Mouse (Mus musculus) frontal cortex, adult 2 months (tissue): ENCODE data around the gene Gprin1. TPM values are rescaled to one million over a fixed set of nuclear protein-coding genes. Genes with fewer than 3 reads are reported as not detected.

ENCODE experiments used
- DNase-seq, 2 experiments: peaks; one replicate each; pipeline ENCODE4 v3.0.0; 2022; ENCODE audit warnings: low spot score in 1 of 2; ENCODE audit errors: extremely low spot score in 1 of 2
- polyA plus RNA-seq: library from polyadenylated mRNA; depleted of rRNA; stranded (reverse); fragments of >200 nt; gene quantifications from 2 replicates; pipeline ENCODE4 v1.2.3, GENCODE M21; 2012

The Gprin1 gene
- polyA plus RNA-seq, 1 experiment, result 88.5 TPM

DNA sequence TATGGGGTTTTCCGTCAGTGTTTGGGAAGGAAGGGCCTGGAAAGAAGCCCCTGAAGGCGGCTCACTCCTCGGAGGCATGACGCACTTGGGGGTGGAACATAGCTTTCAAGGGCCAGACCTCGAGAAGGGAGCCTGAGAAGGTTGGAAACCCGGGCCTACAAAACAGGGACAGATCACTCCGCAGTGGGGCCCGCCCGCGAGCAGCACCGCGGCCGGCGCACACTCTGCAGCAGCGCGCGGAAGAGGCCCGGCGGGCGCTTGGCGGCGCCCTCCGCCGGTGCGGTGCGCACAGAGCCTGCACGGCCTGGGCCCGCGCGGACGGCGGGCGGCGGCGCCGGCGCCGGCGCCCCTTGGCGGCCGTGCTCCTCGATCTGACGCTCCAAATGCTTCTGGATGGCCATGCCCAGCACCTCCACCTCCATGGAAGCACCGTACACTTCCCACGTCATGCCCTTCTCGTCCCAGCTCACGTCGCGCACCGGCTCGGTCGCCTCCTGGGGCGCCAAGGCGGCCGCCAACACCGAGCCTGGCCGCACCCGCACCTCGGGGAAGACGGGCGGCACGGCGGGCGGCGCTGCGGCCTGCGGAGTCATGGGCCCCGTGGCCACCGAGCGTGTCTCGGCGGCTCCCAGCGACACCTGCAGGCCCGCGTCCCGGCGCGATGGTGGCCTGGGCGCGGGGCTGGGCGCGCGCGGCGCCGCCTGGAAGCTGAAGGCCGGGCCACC is 12.0 kb downstream of the Gprin1 start:
- no peak for DNase-seq

DNA sequence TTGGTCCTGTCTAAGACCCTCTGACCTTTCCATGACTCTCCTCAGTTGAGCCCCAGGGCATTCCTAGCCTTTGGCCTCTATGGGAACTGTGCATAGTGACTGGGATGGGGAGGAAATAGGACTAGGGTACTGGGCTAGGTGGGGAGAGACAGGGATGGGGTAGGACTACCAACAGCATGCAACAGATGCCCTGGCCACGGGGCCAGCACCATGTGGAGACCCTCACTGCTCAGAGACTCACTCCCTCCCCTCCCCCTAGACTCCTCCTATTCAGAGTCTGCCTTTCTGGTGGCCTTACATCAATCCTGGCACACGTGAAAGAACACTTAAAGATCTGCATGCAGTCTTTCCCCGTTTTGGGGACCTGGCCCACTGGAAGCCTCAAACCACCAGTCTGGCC is 12.7 kb downstream of the Gprin1 start:
- no peak for DNase-seq

GRCm38 (mm10) chr13:54726131-54726530 is 23.5 kb downstream of the Gprin1 start:
- DNase-seq, result no peak

- no peak for DNase-seq
Observed at GRCm38 (mm10) chr13:54723143-54723542, 26.5 kb downstream of the Gprin1 start.

- peak in 1 of 2 experiments; percentile 78 for DNase-seq
Observed at GRCm38 (mm10) chr13:54716916-54717315, 32.8 kb downstream of the Gprin1 start.

DNA sequence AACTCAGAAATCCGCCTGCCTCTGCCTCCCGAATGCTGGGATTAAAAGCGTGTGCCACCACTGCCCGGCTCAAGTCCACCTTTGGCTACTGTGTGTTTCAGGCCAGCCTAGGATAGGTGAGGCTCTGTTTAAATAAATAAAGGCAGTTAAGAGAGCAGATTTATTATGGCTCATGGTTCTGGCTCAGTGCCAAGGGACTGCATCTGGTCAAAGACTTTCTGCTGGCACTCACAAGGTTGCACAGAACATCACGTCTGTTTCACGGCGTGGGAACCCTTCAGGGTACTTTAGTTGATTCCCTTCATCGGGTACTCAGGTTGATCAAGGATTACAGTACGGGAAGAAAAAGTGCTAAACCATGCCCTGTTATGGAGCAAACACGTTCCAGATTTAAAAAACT is 34.7 kb downstream of the Gprin1 start:
- no peak for DNase-seq

GRCm38 (mm10) chr13:54714393-54714792 is 35.3 kb downstream of the Gprin1 start:
- DNase-seq, result peak in 1 of 2 experiments; percentile 49

GRCm38 (mm10) chr13:54710866-54711265 is 38.8 kb downstream of the Gprin1 start:
- DNase-seq, result no peak

GRCm38 (mm10) chr13:54704890-54705289 is 44.8 kb downstream of the Gprin1 start:
- no peak for DNase-seq

DNA sequence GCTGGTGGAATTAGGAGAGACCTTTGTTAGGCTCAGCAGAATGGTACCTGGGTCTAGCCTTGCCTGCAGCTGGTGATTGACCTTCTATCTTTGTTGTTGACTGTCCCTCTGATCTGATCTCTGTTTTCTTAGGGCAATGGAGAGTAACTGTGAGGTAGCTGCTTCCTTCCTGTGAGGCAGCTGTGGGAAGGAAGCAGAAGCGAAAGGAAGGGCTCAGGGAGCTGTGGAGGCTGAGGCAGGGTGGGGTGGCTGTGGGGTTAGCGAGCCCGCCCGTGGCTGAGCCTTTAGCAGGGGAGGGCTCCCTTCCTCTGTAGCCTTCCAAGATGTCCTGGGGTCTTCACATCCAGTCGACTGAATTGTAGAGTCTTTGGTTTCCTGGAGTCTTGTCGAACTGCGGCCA is 47.2 kb downstream of the Gprin1 start:
- no peak for DNase-seq

DNA sequence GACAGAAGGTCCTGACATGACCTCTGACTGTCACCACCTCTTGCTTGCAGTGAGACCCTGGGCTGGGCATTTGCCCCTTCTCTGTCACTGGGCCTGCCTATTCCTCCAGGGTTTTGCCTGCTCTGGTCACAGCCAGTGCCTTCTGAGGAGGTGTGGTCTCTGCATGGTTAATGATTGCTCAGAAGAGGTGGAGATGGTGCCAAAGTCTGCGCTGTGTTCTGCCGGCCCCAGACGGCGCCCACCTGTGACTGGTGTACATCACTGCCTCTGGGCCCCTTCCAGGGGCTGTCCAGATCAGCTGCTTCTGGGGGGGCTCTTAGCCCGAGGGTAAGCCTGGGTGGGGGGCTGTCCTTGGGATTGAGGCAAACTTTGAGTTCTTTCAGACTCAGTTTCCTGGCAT is 48.4 kb downstream of the Gprin1 start, which contains the start of gene Cdhr2:
TSS of gene Cdhr2 (plus strand) at position 219 of the 400 bp plus-strand sequence.
- no peak for DNase-seq

DNA sequence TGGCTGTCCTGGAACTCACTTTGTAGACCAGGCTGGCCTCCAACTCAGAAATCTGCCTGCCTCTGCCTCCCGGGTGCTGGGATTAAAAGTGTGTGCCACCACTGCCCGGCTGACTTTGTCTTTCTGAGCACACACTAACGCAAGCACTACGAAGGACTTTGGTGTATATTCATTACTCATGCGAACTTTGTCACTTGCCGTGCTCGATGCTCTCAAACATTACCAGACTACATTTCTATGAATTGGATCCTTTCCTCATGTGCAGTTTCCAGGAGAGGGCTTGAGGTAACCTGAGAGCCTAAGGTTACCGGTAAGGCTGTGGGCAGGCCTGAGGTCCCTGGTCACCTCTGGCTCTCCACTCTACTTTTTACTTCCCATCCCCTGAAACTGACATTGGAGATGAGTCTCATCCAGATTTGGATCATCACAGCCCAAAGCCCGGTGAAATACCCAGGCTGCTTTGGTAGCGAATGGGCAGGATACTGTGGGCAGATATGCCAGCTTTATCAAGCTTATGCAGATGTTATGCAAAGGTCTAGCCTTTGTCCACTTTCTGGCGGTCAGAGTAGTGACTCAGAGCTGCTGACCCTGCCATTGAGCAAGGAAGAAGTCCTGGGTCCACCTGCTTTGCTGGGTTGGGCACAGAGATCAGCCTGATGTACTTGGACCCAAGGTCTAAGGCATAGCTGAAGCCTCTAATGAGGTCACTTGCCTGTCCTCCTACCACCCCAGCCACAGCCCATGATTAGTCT is 54.0 kb downstream of the Gprin1 start:
- DNase-seq, result no peak

DNA sequence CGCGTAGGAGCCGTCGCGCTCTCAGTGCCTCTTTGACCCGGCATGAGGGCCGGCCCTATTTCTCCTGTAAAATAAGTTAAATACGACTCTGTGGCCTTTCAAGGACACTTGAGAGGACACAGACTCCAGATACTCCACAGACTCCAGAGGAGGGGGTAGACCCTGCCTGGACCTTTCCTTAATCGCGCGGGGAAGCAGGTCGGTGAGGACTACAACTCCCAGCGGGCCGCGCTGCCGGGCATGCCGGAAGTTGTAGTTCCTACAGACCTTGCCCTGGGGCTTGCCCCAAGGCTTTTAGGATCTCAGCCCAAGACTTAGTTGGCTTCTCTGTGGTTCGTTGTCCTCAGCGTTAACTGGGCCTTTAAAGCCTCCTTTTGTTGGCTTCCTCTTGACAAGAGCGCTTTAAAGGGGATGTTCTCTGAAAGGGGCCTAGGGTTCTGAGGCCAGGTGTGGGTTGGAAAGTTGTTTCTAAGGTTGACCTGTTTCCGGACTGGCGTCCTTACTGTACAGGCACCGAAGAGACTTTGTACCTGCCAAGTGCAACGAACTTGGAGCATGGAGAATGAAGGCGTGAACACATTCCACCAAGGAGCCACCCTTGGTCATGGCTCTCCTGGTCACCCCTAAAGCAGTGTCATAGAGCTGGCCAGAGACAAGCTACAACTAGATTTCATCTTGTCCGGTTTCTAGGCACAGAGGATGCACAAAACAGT is 55.2 kb downstream of the Gprin1 start:
- no peak for DNase-seq

DNA sequence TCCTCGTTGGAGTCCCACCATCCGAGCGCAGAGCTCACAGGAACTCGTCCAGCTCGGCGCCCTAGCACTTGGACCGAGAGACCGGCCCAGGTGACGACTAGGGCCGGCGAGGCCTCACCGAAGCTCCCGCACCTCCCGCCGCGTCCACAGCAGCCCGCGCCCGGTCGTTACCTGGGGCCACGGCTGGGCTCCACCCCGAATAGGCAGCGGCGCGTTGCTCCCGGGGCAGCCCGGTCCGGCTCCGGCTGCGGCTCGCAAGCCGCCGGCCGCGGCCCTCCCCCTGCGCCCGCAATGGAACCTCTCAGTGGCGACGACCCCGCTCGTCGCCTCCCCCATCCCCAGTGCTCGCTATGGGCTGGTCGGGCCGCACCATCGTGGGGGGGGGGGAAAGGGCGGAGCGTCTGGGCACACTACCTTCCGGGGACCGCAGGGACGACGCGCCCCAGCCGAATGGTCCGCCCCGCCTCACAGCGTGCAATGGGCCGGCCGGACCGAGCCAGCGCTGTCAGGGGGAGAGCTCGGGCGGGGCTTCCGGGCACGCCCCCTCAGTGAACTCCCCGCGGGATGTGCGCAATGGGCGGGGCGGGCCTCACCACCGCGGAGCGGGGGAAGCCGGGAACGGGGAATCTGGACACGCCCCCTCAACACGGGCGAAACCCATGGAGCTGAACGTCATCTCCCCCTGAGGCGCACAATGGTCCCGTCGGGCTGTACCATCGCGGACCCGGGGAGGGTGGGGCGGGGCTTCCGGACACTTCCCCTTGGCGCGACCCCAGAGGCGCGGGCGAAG is 55.9 kb downstream of the Gprin1 start, which contains the start of gene Rnf44:
TSS of gene Rnf44 (minus strand) at position 350 of the 790 bp plus-strand sequence.
- peak; percentile 97 to 99 for DNase-seq

- DNase-seq, result no peak
Observed at GRCm38 (mm10) chr13:54692711-54693557, 56.7 kb downstream of the Gprin1 start.

- no peak for DNase-seq
Observed at GRCm38 (mm10) chr13:54691737-54692136, 57.9 kb downstream of the Gprin1 start.

- DNase-seq, result no peak
Observed at GRCm38 (mm10) chr13:54690151-54690740, 59.4 kb downstream of the Gprin1 start.

DNA sequence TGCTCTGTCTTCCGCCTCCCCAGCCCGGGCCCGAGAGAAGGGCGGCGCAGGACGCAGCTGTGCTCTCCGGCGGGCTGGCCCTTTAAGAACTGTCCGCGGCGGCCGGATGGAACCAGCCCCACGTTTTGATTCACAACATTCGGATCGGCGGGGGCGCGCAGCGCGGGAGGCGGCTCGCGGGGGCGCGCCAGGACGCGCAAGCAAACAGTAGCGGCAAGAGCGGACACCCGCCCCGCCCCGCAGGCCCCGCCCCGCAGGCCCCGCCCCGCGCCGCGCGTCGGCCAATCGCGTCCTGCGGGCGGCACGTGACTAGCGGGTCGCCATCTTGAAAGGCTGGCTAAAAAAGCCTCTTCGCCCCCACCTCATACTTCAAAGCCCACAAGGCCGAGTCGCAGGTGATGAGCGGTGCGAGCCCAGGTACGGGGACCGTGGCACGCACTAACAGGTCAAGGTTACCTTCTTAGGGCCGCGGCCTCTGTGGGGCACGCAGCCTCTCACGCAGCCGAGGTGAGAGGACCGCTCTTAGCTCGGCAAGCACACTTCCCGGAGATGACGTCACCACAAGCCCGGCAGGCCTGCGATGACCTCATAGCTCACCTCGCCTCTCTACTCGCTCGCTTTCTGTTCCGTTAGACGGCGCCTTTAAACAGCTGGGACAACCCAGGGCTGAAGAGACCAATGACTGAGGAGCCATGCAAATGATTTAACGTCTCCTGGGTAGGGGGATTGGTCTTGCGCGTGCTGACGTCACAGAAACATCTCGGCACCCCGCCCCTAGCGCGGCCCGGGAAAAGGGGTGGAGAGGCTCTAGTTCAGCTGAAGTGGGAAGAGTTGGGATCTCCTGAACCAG is 61.9 kb downstream of the Gprin1 start:
- DNase-seq, result peak; percentile 94 to 96
